Mouse (Mus musculus) stomach, embryonic 14.5 days (tissue): Measurements from ENCODE around the gene Ccnl2. TPM values are rescaled to one million over a fixed set of nuclear protein-coding genes. Genes with fewer than 3 reads are reported as not detected.

Experiments
- microRNA-seq: library from miRNA; unstranded; fragments of <30 nt; microRNA quantifications from one replicate; pipeline ENCODE4, GENCODE M21; 2016
- polyA plus RNA-seq: library from polyadenylated mRNA; unstranded; fragments of >200 nt; fragmentation: Nextera tagmentation; extraction: Ambion mirVana; gene quantifications from 2 replicates; pipeline ENCODE4 v1.2.1, GENCODE M21; 2014

Gene Ccnl2
- polyA plus RNA-seq, 1 experiment from 2014 or later, result 209 TPM

Small RNA genes lying within 50 kb of the gene (microRNA-seq; reads per million reads assigned to microRNA genes)
- not detected for gene Gm27743

Other genes with a start within 250 kb of the Ccnl2 start
- gene Slc35e2, start 211.1 kb upstream of the Ccnl2 start, polyA plus RNA-seq, result 10.4 TPM in 2 replicates
- 57.0 and 57.3 TPM in 2 replicates for gene Cdk11b, start 187.6 kb upstream of the Ccnl2 start, polyA plus RNA-seq
- gene Gm10563, start 167.1 kb upstream of the Ccnl2 start, polyA plus RNA-seq, result not detected in 2 replicates
- gene Mmp23, start 159.1 kb upstream of the Ccnl2 start, polyA plus RNA-seq, result 25.0 and 26.3 TPM in 2 replicates
- 18.9 and 21.9 TPM in 2 replicates for gene Mib2, start 143.3 kb upstream of the Ccnl2 start, polyA plus RNA-seq
- 3.1 and 3.2 TPM in 2 replicates for gene Fndc10, start 118.1 kb upstream of the Ccnl2 start, polyA plus RNA-seq
- 140 and 145 TPM in 2 replicates for gene Ssu72, start 107.7 kb upstream of the Ccnl2 start, polyA plus RNA-seq
- 0.56 TPM in 2 replicates for gene Tmem240, start 77.7 kb upstream of the Ccnl2 start, polyA plus RNA-seq
- 89.1 and 90.9 TPM in 2 replicates for gene Atad3a, start 51.4 kb upstream of the Ccnl2 start, polyA plus RNA-seq
- gene Vwa1, start 37.8 kb upstream of the Ccnl2 start, polyA plus RNA-seq, result 26.8 and 28.4 TPM in 2 replicates
- 0.54 and 0.81 TPM in 2 replicates for gene Tmem88b, start 26.6 kb upstream of the Ccnl2 start, polyA plus RNA-seq
- gene Ankrd65, start 22.1 kb upstream of the Ccnl2 start, polyA plus RNA-seq, result 0.38 and 0.46 TPM in 2 replicates
- gene Mrpl20, start 9.6 kb upstream of the Ccnl2 start, polyA plus RNA-seq, result 209 and 211 TPM in 2 replicates
- 125 and 132 TPM in 2 replicates for gene Aurkaip1, start 18.8 kb downstream of the Ccnl2 start, polyA plus RNA-seq
- 91.5 and 96.7 TPM in 2 replicates for gene Mxra8, start 27.2 kb downstream of the Ccnl2 start, polyA plus RNA-seq
- 6.3 and 6.6 TPM in 2 replicates for gene Dvl1, start 34.9 kb downstream of the Ccnl2 start, polyA plus RNA-seq
- 0.32 and 0.35 TPM in 2 replicates for gene Tas1r3, start 50.9 kb downstream of the Ccnl2 start, polyA plus RNA-seq
- gene Cptp, start 57.0 kb downstream of the Ccnl2 start, polyA plus RNA-seq, result 16.9 and 17.3 TPM in 2 replicates
- gene Ints11, start 57.1 kb downstream of the Ccnl2 start, polyA plus RNA-seq, result 67.7 and 70.1 TPM in 2 replicates
- gene Pusl1, start 79.3 kb downstream of the Ccnl2 start, polyA plus RNA-seq, result 45.7 and 50.5 TPM in 2 replicates
- gene Acap3, start 79.3 kb downstream of the Ccnl2 start, polyA plus RNA-seq, result 16.0 and 19.4 TPM in 2 replicates
- gene Ube2j2, start 131.3 kb downstream of the Ccnl2 start, polyA plus RNA-seq, result 107 TPM in 2 replicates
- 38.6 and 40.5 TPM in 2 replicates for gene C1qtnf12, start 149.8 kb downstream of the Ccnl2 start, polyA plus RNA-seq
- gene B3galt6, start 180.2 kb downstream of the Ccnl2 start, polyA plus RNA-seq, result 18.6 and 18.9 TPM in 2 replicates
- 163 and 171 TPM in 2 replicates for gene Sdf4, start 180.4 kb downstream of the Ccnl2 start, polyA plus RNA-seq
- gene Tnfrsf4, start 201.4 kb downstream of the Ccnl2 start, polyA plus RNA-seq, result 0.34 and 0.41 TPM in 2 replicates
- 2.7 and 3.2 TPM in 2 replicates for gene Tnfrsf18, start 213.7 kb downstream of the Ccnl2 start, polyA plus RNA-seq
- gene Ttll10, start 246.9 kb downstream of the Ccnl2 start, polyA plus RNA-seq, result 6.0 and 6.2 TPM in 2 replicates